Mouse (Mus musculus) brain, embryonic 14.5 days (tissue): Measurements from ENCODE around the gene Prune2.

Experiments
- CTCF ChIP-seq: fragments of 200-500 bp; IDR thresholded peaks from 2 replicates; pipeline ENCODE4 v1.5.1; 2012; ENCODE audit warnings: inconsistent platforms, mild to moderate bottlenecking, moderate library complexity, borderline replicate concordance; ENCODE audit not compliant: insufficient read depth, insufficient read length; ENCODE audit errors: extremely low read depth
- POLR2A ChIP-seq: fragments of 200-500 bp; IDR thresholded peaks from 2 replicates; pipeline ENCODE4 v1.6.1; 2012; ENCODE audit warnings: mild to moderate bottlenecking, inconsistent platforms, borderline replicate concordance; ENCODE audit not compliant: poor library complexity, insufficient read depth, insufficient read length, severe bottlenecking; ENCODE audit errors: extremely low read depth

DNA sequence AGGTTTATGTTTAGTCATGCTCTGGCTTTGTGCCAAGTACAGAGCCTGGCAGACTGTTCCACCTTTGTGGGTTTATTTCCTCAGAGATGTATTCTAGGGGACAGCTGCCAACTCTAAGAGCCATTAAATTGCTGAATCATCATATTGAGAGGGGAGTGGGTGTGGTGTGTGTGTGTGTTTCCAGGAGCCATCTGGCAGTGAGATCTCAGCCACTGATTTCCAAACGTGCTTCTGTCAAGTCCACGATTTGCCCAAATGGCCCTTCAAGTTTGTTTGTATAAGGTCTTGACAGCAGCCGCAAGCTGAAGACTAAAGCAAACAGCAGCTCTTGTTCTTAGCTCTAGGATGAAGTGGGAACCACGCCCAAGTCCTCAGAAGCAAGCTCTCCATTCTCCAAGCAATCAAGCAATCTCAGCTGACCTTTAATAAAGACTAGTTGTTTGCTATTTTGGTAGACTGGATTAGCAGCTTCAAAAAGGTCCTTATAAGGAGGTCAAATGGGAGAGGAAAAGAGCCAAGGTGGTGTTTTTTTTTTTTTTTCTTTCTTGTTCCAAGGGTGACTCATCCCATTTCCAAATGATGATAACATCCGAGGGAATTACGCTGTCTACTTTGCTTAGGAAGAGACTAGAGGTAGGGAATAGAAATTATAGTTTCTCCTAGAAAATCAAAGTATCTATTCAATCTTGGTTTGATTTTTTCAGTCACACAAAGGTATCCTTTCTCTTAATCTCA is 55.5 kb downstream of the Prune2 start:
- TF ChIP-seq POLR2A (no peak), CTCF (no peak)
